Mouse (Mus musculus) natural killer cell, adult 2 months (primary cell): ENCODE measurements around the gene Actb.

Experiments used
- DNase-seq, 2 experiments: peaks; one replicate each; pipeline ENCODE4 v3.0.0; 2022; ENCODE audit warnings: low spot score in 2 of 2

Gene Actb

GRCm38 (mm10) chr5:142906532-142907047 is at the start of gene Actb:
Gene Actb (minus strand): TSS chr5:142906754.
- peak; percentile 95 to 96 for DNase-seq

GRCm38 (mm10) chr5:142953641-142954040 is 47.1 kb upstream of the Actb start:
- no peak for DNase-seq

GRCm38 (mm10) chr5:142950405-142950804 is 43.9 kb upstream of the Actb start:
- no peak for DNase-seq

GRCm38 (mm10) chr5:142949580-142949979 is 43.0 kb upstream of the Actb start:
- no peak for DNase-seq

GRCm38 (mm10) chr5:142947460-142947859 is 40.9 kb upstream of the Actb start:
- DNase-seq = no peak

- DNase-seq = no peak
Measured at GRCm38 (mm10) chr5:142944979-142945682, 38.6 kb upstream of the Actb start.

- no peak for DNase-seq
Measured at GRCm38 (mm10) chr5:142940393-142940792, 33.8 kb upstream of the Actb start.

- DNase-seq = no peak
Measured at GRCm38 (mm10) chr5:142937956-142938727, 31.6 kb upstream of the Actb start.

- peak; percentile 65 to 80 for DNase-seq
Measured at GRCm38 (mm10) chr5:142936336-142936719, 29.8 kb upstream of the Actb start.

- peak; percentile 60 to 66 for DNase-seq
Measured at GRCm38 (mm10) chr5:142935642-142936335, 29.2 kb upstream of the Actb start.

- no peak for DNase-seq
Measured at GRCm38 (mm10) chr5:142932731-142933130, 26.2 kb upstream of the Actb start.

GRCm38 (mm10) chr5:142932084-142932685 is 25.6 kb upstream of the Actb start:
- DNase-seq = peak; percentile 79 to 83

GRCm38 (mm10) chr5:142931241-142931745 is 24.7 kb upstream of the Actb start:
- no peak for DNase-seq

GRCm38 (mm10) chr5:142929400-142929752 is 22.8 kb upstream of the Actb start:
- DNase-seq = no peak

- DNase-seq = peak; percentile 83 to 89
Measured at GRCm38 (mm10) chr5:142928749-142929399, 22.3 kb upstream of the Actb start.

- no peak for DNase-seq
Measured at GRCm38 (mm10) chr5:142927341-142927930, 20.9 kb upstream of the Actb start.

GRCm38 (mm10) chr5:142926940-142927228 is 20.3 kb upstream of the Actb start:
- no peak for DNase-seq

- DNase-seq = no peak
Measured at GRCm38 (mm10) chr5:142926204-142926939, 19.8 kb upstream of the Actb start.

- DNase-seq = no peak
Measured at GRCm38 (mm10) chr5:142924336-142924959, 17.9 kb upstream of the Actb start.

GRCm38 (mm10) chr5:142923781-142924180 is 17.2 kb upstream of the Actb start:
- DNase-seq = no peak
